Mouse (Mus musculus): Measurements from ENCODE around the gene Luc7l. TPM values are rescaled to one million over a fixed set of nuclear protein-coding genes. Genes with fewer than 3 reads are reported as not detected.

Luc7l gene
- polyA plus RNA-seq (2012; rRNA removed) (126 and 129 TPM in 2 replicates), polyA plus RNA-seq (2014; fragmentation: Nextera tagmentation; extraction: Ambion mirVana) (101 and 113 TPM in 2 replicates)

- H3K27ac ChIP-seq (replicated peaks; ENCODE audit: low read depth, low read length): peak within 1 kb of the TSS; percentile 99
- DNase-seq (ENCODE audit: low spot score) (peak; percentile 94), ATAC-seq (ENCODE audit: low FRiP score, low read depth) (peak; percentile 95)
- no peaks in the 10 kb centered on the region for H3K27me3 ChIP-seq (ENCODE audit: control insufficient read depth, insufficient read depth, low read length)
- H3K4me2 ChIP-seq (replicated peaks; ENCODE audit: low read depth, low read length, severe bottlenecking): peak within 1 kb of the TSS; percentile 56
- peaks cover 12% of the 10 kb centered on the region for H3K4me1 ChIP-seq (ENCODE audit: control insufficient read depth, insufficient read depth, low read length)
- H3K9ac ChIP-seq (ENCODE audit: low read depth, low read length, severe bottlenecking): peak within 1 kb of the TSS; percentile 97
- under 1% methylated on average over 41 of the region's 43 CpGs for WGBS
- H3K4me3 ChIP-seq (replicated peaks; ENCODE audit: low read length): peak within 1 kb of the TSS; percentile 93
- peak; percentile 97; the same call in 1 of the 2 replicates for TF ChIP-seq POLR2A (IDR thresholded peaks at IDR 0.05; ENCODE audit: borderline replicate concordance, extremely low read depth, insufficient read depth, insufficient read length)
- peaks cover 18% of the 10 kb centered on the region for H3K36me3 ChIP-seq (ENCODE audit: control insufficient read depth, insufficient read depth, low read length)
- no peaks in the 10 kb centered on the region for H3K9me3 ChIP-seq (ENCODE audit: control insufficient read depth, low read length)
Measured at GRCm38 (mm10) chr17:26252539-26253251, at the start of gene Luc7l. Luc7l (plus strand) TSS chr17:26252896.

- peak overlapping the region; percentile 31; the same call in 1 of the 2 replicates for H3K9ac ChIP-seq (ENCODE audit: low read depth, low read length, severe bottlenecking)
- no peak for TF ChIP-seq POLR2A (IDR thresholded peaks at IDR 0.05; ENCODE audit: borderline replicate concordance, extremely low read depth, insufficient read depth, insufficient read length)
- no peak; the same call in 1 of the 2 replicates for ATAC-seq (ENCODE audit: low FRiP score, low read depth)
- H3K4me1 ChIP-seq (ENCODE audit: control insufficient read depth, insufficient read depth, low read length): peaks cover 17% of the 10 kb centered on the region
- peaks cover 35% of the 10 kb centered on the region for H3K27me3 ChIP-seq (ENCODE audit: control insufficient read depth, insufficient read depth, low read length)
- H3K27ac ChIP-seq (replicated peaks; ENCODE audit: low read depth, low read length): no peak overlapping the region
- WGBS: under 1% methylated on average over 25 of the region's 30 CpGs
- DNase-seq (ENCODE audit: low spot score): no peak
- peak overlapping the region; percentile 95 for H3K4me2 ChIP-seq (replicated peaks; ENCODE audit: low read depth, low read length, severe bottlenecking)
- H3K9me3 ChIP-seq (ENCODE audit: control insufficient read depth, low read length): no peaks in the 10 kb centered on the region
- no peaks in the 10 kb centered on the region for H3K36me3 ChIP-seq (ENCODE audit: control insufficient read depth, insufficient read depth, low read length)
- H3K4me3 ChIP-seq (replicated peaks; ENCODE audit: low read length): peak overlapping the region; percentile 52
Measured at GRCm38 (mm10) chr17:26203321-26203811, 49.3 kb upstream of the Luc7l start.

DNA sequence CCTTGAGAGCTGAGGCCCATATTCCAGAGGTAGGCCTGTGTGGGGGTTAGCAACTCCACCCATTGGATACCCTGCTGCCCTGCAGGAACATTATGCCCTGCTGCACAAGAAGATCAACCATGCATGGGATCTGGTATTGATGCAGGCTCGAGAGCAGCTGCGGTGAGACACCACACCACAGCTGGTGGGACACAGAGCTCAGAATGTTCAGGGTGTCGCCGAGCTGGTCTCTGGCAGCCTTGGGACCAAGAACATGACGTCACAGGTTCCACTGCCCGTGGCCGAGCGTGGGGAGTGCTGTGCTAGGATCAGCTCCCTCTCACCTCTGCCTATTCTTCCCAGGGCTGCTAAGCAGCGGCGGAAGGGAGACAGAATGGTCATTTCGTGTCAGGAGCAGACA, 47.9 kb upstream of the Luc7l start:
- Histone ChIP-seq H3K36me3 (ENCODE audit: control insufficient read depth, insufficient read depth, low read length) (no peaks in the 10 kb centered on the region), H3K9ac (ENCODE audit: low read depth, low read length, severe bottlenecking) (no peak overlapping the region), H3K4me3 (replicated peaks; ENCODE audit: low read length) (no peak overlapping the region), H3K27ac (replicated peaks; ENCODE audit: low read depth, low read length) (no peak overlapping the region), H3K4me1 (ENCODE audit: control insufficient read depth, insufficient read depth, low read length) (peaks cover 17% of the 10 kb centered on the region), H3K9me3 (ENCODE audit: control insufficient read depth, low read length) (no peaks in the 10 kb centered on the region), H3K4me2 (replicated peaks; ENCODE audit: low read depth, low read length, severe bottlenecking) (no peak overlapping the region), H3K27me3 (ENCODE audit: control insufficient read depth, insufficient read depth, low read length) (peaks cover 34% of the 10 kb centered on the region)
- TF ChIP-seq POLR2A (IDR thresholded peaks at IDR 0.05; ENCODE audit: borderline replicate concordance, extremely low read depth, insufficient read depth, insufficient read length): no peak
- no peak for ATAC-seq (ENCODE audit: low FRiP score, low read depth)
- 31% methylated on average over 11 of the region's 11 CpGs for WGBS
- no peak for DNase-seq (ENCODE audit: low spot score)

DNA sequence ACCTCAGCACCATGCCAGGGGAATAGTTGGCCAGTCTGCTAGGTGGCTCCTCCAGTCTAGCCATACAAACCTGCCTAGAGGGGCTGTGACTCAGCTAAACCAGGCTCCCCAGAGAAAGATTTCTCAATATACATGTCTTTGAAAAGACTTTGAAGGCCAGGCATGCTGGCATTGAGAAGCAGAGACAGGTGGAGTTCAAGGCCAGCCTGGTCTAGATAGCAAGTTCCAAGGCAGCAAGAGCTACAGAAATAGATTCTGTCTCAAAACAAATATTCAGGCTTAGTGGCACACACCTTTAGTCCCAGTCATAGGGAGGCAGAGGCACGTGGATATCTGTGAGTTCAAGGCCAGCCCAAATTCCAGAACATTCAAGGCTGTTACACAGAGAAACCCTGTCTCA, 46.3 kb upstream of the Luc7l start:
- DNase-seq (ENCODE audit: low spot score): no peak
- no peak overlapping the region for H3K4me3 ChIP-seq (replicated peaks; ENCODE audit: low read length)
- no peak overlapping the region for H3K9ac ChIP-seq (ENCODE audit: low read depth, low read length, severe bottlenecking)
- H3K27ac ChIP-seq (replicated peaks; ENCODE audit: low read depth, low read length): no peak overlapping the region
- peaks cover 19% of the 10 kb centered on the region for H3K27me3 ChIP-seq (ENCODE audit: control insufficient read depth, insufficient read depth, low read length)
- no peak overlapping the region for H3K4me2 ChIP-seq (replicated peaks; ENCODE audit: low read depth, low read length, severe bottlenecking)
- no peaks in the 10 kb centered on the region for H3K36me3 ChIP-seq (ENCODE audit: control insufficient read depth, insufficient read depth, low read length)
- no peaks in the 10 kb centered on the region for H3K9me3 ChIP-seq (ENCODE audit: control insufficient read depth, low read length)
- WGBS: 42% methylated on average over 1 of the region's 1 CpGs
- no peak for TF ChIP-seq POLR2A (IDR thresholded peaks at IDR 0.05; ENCODE audit: borderline replicate concordance, extremely low read depth, insufficient read depth, insufficient read length)
- ATAC-seq (ENCODE audit: low FRiP score, low read depth): no peak
- H3K4me1 ChIP-seq (ENCODE audit: control insufficient read depth, insufficient read depth, low read length): peaks cover 14% of the 10 kb centered on the region; the same call in 1 of the 2 replicates

DNA sequence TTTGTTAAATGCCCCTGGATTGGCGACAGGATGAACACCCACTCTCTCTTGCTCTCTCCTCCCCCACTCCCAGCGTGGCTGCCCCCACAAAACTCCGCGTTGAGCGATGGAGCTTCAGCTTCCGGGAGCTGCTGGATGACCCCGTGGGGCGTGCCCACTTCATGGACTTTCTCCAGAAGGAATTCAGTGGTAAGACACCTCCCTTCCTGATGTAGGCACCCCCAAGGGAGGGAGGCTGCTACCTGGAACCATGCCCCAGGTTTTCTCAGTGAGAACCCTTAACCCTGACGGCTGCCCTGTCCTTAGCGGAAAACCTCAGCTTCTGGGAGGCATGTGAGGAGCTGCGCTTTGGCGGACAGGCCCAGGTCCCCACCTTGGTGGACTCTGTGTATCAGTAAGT, 45.0 kb upstream of the Luc7l start, which contains the start of gene Arhgdig:
Gene Arhgdig (minus strand): TSS at position 101 of the 400 bp plus-strand sequence.
- ATAC-seq (ENCODE audit: low FRiP score, low read depth) (no peak), DNase-seq (ENCODE audit: low spot score) (no peak)
- no peak within 1 kb of the TSS for H3K4me2 ChIP-seq (replicated peaks; ENCODE audit: low read depth, low read length, severe bottlenecking)
- H3K9me3 ChIP-seq (ENCODE audit: control insufficient read depth, low read length): no peaks in the 10 kb centered on the region
- peaks cover 6% of the 10 kb centered on the region; the same call in 1 of the 2 replicates for H3K27me3 ChIP-seq (ENCODE audit: control insufficient read depth, insufficient read depth, low read length)
- no peak within 1 kb of the TSS for H3K9ac ChIP-seq (ENCODE audit: low read depth, low read length, severe bottlenecking)
- H3K4me1 ChIP-seq (ENCODE audit: control insufficient read depth, insufficient read depth, low read length): peaks cover 13% of the 10 kb centered on the region; the same call in 1 of the 2 replicates
- 89% methylated on average over 12 of the region's 12 CpGs for WGBS
- H3K27ac ChIP-seq (replicated peaks; ENCODE audit: low read depth, low read length): no peak within 1 kb of the TSS
- no peak within 1 kb of the TSS for H3K4me3 ChIP-seq (replicated peaks; ENCODE audit: low read length)
- TF ChIP-seq POLR2A (IDR thresholded peaks at IDR 0.05; ENCODE audit: borderline replicate concordance, extremely low read depth, insufficient read depth, insufficient read length): no peak
- no peaks in the 10 kb centered on the region for H3K36me3 ChIP-seq (ENCODE audit: control insufficient read depth, insufficient read depth, low read length)

Measured in limb, embryonic 14.5 days (tissue).